Mouse (Mus musculus): ENCODE results near the gene Metap1d. TPM values are rescaled to one million over a fixed set of nuclear protein-coding genes. Genes with fewer than 3 reads are reported as not detected.

Gene Metap1d
- 36.1 TPM for total RNA-seq (2023)

GRCm38 (mm10) chr2:71453161-71453916 is at the start of gene Metap1d:
TSS of gene Metap1d (plus strand) at chr2:71453276.

GRCm38 (mm10) chr2:71528014-71528713 is 75.1 kb downstream of the Metap1d start, which contains the start of gene Dlx1:
TSS of gene Dlx1 (plus strand) at chr2:71528113.

GRCm38 (mm10) chr2:71546640-71547071 is 93.6 kb downstream of the Metap1d start, which contains the start of gene Dlx2:
TSS of gene Dlx2 (minus strand) at chr2:71546754.

Other genes with a start within 250 kb of the Metap1d start
- gene Dync1i2, start 241.6 kb upstream of the Metap1d start, total RNA-seq (2023): 52.2 TPM
- 63.6 TPM for gene Slc25a12, start 85.5 kb upstream of the Metap1d start, total RNA-seq (2023)
- gene Hat1, start 64.3 kb upstream of the Metap1d start, total RNA-seq (2023): 30.7 TPM
- not detected for gene Dlx1, start 74.8 kb downstream of the Metap1d start, total RNA-seq (2023)
- not detected for gene Dlx2, start 93.5 kb downstream of the Metap1d start, total RNA-seq (2023)